Mouse (Mus musculus): Measurements from ENCODE around the gene Ccser1.

- no peak for TF ChIP-seq CTCF (IDR thresholded peaks at IDR 0.05; ENCODE audit: low read depth, low read length)
- TF ChIP-seq POLR2A (IDR thresholded peaks at IDR 0.05; ENCODE audit: extremely low read depth, insufficient read depth, low read length): no peak
Measured at GRCm38 (mm10) chr6:62221856-62222255, 1041.7 kb downstream of the Ccser1 start.
